Mouse (Mus musculus) liver, embryonic 11.5 days (tissue): ENCODE measurements around the gene Acp4. TPM values are rescaled to one million over a fixed set of nuclear protein-coding genes. Genes with fewer than 3 reads are reported as not detected.
"Not testable (repeated sequence)": the region's sequence is repeated elsewhere in the genome, so short reads cannot be mapped to it uniquely, and the experiment has no call there.

Experiments used
- ATAC-seq: fragments of 200-750 bp; cut with Nextera tagmentation; replicated peaks from 2 replicates; pipeline ENCODE4 v1.8.0; 2017; ENCODE audit warnings: moderate number of reproducible peaks, mild to moderate bottlenecking, moderate TSS enrichment, moderate library complexity; ENCODE audit not compliant: low FRiP score
- DNase-seq: peaks from one replicate; pipeline ENCODE4 v3.0.0-alpha.2; 2017; ENCODE audit warnings: low spot score
- H3K27ac ChIP-seq: fragments of 300-500 bp; sonication (generic); 2 replicates; pipeline ENCODE4 v1.5.1; 2014; ENCODE audit warnings: mild to moderate bottlenecking, low read depth, low read length, control low read depth
- H3K27me3 ChIP-seq: fragments of 300-500 bp; sonication (generic); replicated peaks from 2 replicates; pipeline ENCODE4 v1.6.1; 2014; ENCODE audit warnings: low read length, mixed read lengths; ENCODE audit not compliant: control insufficient read depth, insufficient read depth
- H3K36me3 ChIP-seq: fragments of 300-500 bp; sonication (generic); 2 replicates; pipeline ENCODE4 v1.6.1; 2014; ENCODE audit warnings: mild to moderate bottlenecking, low read length, moderate library complexity, mixed read lengths; ENCODE audit not compliant: control insufficient read depth, insufficient read depth
- H3K4me1 ChIP-seq: fragments of 300-500 bp; sonication (generic); replicated peaks from 2 replicates; pipeline ENCODE4 v1.6.1; 2014; ENCODE audit warnings: low read length, mixed read lengths; ENCODE audit not compliant: control insufficient read depth, insufficient read depth
- H3K4me2 ChIP-seq: fragments of 300-500 bp; sonication (generic); 2 replicates; pipeline ENCODE4 v1.6.1; 2014; ENCODE audit warnings: mild to moderate bottlenecking, control low read depth, moderate library complexity
- H3K4me3 ChIP-seq: fragments of 300-500 bp; sonication (generic); 2 replicates; pipeline ENCODE4 v1.5.1; 2014; ENCODE audit warnings: low read depth, low read length, control low read depth
- H3K9ac ChIP-seq: fragments of 300-500 bp; sonication (generic); 2 replicates; pipeline ENCODE4 v1.6.1; 2014; ENCODE audit warnings: low read depth, low read length, control low read depth
- H3K9me3 ChIP-seq: fragments of 300-500 bp; sonication (generic); 2 replicates; pipeline ENCODE4 v1.6.1; 2016; ENCODE audit warnings: low read length, inconsistent platforms, mixed read lengths; ENCODE audit not compliant: control insufficient read depth
- WGBS: fragments of 180-500 bp; shearing (Covaris S2); extraction: QIAGEN DNeasy Blood & Tissue Kit; methylation state at CpG from one replicate; pipeline ENCODE4 v1.1.7; 2014; 5-methylcytosine and 5-hydroxymethylcytosine counted together
- polyA plus RNA-seq: library from polyadenylated mRNA; unstranded; fragments of >200 nt; fragmentation: Nextera tagmentation; extraction: Ambion mirVana; gene quantifications from 2 replicates; pipeline ENCODE4 v1.2.1, GENCODE M21; 2014

The Acp4 gene
- polyA plus RNA-seq: not detected in 2 replicates

DNA sequence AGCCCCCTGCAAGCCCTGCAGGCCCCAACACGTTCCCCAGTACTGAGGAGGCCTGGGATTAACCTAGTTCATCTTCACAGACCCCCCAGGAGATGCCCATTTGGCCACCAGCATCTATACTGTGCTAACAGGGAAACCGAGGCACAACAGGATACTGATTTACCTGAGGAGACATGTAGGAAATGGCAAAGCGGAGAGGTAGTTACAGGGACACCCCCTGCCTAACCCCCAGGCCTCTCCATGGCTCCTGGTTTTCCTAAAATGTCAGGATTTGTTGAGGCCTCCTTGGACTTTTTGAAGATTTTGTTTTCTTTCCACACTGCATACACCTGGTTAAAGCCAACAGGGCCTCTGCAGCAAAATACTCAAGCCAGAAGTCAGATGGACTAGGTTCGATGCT is at the start of gene Acp4:
Acp4 (minus strand) TSS at position 101 of the 400 bp plus-strand sequence.
- DNase-seq: no peak
- 62% methylated on average over 4 of the region's 4 CpGs for WGBS
- Histone ChIP-seq H3K4me3 (no peak within 1 kb of the TSS), H3K4me1 (no peaks in the 10 kb centered on the region), H3K9me3 (no peaks in the 10 kb centered on the region), H3K27me3 (0 out of 2 replicates have a peak, but pooled peaks cover 2% of the 10 kb centered on the region), H3K27ac (no peak within 1 kb of the TSS), H3K4me2 (no peak within 1 kb of the TSS), H3K36me3 (peaks cover 13% of the 10 kb centered on the region), H3K9ac (no peak within 1 kb of the TSS)
- ATAC-seq: no peak

- Histone ChIP-seq H3K27ac (no peak within 1 kb of the TSS), H3K27me3 (peaks cover 45% of the 10 kb centered on the region), H3K4me2 (peak within 1 kb of the TSS; percentile 83)
These were observed 49.5 kb upstream of the Acp4 start, which contains the start of gene Clec11a for GRCm38 (mm10) chr7:44306516-44307240. Clec11a (minus strand) TSS chr7:44306902.

GRCm38 (mm10) chr7:44305686-44306085 is 48.5 kb upstream of the Acp4 start:
- H3K27me3 ChIP-seq: peaks cover 35% of the 10 kb centered on the region
- H3K9me3 ChIP-seq: no peaks in the 10 kb centered on the region
- H3K4me1 ChIP-seq: peaks cover 11% of the 10 kb centered on the region
- ATAC-seq (no peak; the same call in 1 of the 2 replicates), DNase-seq (no peak)
- H3K4me2 ChIP-seq: peak overlapping the region; percentile 83
- no peaks in the 10 kb centered on the region for H3K36me3 ChIP-seq
- H3K9ac ChIP-seq: peak overlapping the region; percentile 20; the same call in 1 of the 2 replicates
- 12% methylated on average over 16 of the region's 16 CpGs for WGBS
- H3K4me3 ChIP-seq: peak overlapping the region; percentile 33
- no peak overlapping the region for H3K27ac ChIP-seq

More at GRCm38 (mm10) chr7:44306516-44307240, 49.5 kb upstream of the Acp4 start, which contains the start of gene Clec11a:
- WGBS: 47% methylated on average over 6 of the region's 6 CpGs
- Histone ChIP-seq H3K36me3 (no peaks in the 10 kb centered on the region), H3K4me1 (peaks cover 20% of the 10 kb centered on the region), H3K9me3 (no peaks in the 10 kb centered on the region), H3K9ac (peak within 1 kb of the TSS; percentile 20; the same call in 1 of the 2 replicates), H3K4me3 (peak within 1 kb of the TSS; percentile 33)
- DNase-seq (no peak), ATAC-seq (no peak)

DNA sequence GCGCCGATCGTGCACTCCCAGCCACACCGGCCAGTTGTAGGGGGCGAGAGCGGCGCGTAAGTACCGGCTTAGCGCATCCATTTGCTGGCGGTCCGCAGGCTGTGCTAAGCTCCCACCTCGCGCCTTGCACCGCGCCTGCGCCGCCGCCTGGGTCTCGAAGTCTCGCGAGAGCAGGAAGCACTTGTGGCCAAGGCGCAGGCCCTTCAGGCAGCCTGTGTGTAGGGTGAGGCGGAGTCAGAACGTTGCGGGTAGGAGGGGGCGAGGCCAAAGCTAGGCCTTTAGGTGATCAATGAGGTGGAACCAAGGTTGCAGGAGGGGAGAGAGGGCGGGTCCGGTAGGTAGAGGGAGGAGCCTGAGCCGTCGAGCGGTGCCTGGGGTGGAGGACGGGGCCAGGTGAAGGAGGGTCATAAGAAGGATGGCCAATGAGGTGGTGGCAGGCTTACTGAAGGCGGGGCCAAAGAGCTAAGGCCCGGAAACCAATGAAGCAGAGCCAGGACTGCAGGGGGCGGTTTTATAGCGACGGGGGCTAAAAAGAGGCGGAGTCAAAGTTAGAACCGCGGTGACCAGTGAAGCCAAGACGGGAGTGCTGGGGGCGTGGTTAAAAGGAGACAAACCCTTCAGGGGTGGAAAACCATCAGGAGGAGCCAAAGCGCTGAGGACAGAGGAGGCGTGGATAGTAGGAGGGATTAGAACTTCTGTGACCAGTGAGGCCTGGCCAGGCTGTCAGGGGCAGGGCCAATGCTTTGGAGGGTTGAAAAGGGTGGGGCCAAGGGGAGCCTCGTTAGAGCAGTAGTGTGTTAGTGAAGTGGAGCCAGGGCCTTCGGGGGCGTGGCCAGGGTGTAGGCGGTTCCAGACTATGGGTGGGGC is 47.8 kb upstream of the Acp4 start:
- Histone ChIP-seq H3K9ac (peak overlapping the region; percentile 76), H3K27ac (peak overlapping the region; percentile 58), H3K27me3 (peaks cover 28% of the 10 kb centered on the region), H3K4me2 (peak overlapping the region; percentile 83), H3K9me3 (no peaks in the 10 kb centered on the region), H3K4me3 (peak overlapping the region; percentile 60), H3K4me1 (peaks cover 10% of the 10 kb centered on the region), H3K36me3 (no peaks in the 10 kb centered on the region)
- DNase-seq: peak; percentile 95
- 1% methylated on average over 49 of the region's 49 CpGs for WGBS
- ATAC-seq: peak; percentile 92

DNA sequence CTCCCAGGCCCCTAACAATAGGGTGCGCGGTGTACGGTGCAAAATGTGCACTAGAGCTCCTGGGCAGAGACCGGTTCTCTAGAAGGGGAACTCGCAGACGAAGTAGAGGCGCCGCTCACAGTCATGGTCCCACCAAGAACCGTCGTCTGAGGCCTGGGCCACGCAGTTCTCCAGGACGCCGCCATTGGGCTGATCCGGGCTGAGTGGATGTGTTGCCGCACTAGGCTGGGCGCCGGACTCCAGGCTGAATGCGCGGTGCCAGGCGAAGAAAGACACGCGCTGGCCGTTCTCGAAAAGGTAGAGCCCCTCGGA is 47.2 kb upstream of the Acp4 start:
- H3K9ac ChIP-seq: peak overlapping the region; percentile 76
- H3K27me3 ChIP-seq: peaks cover 22% of the 10 kb centered on the region
- H3K4me1 ChIP-seq: peaks cover 10% of the 10 kb centered on the region
- DNase-seq (no peak), ATAC-seq (peak; percentile 11)
- under 1% methylated on average over 25 of the region's 25 CpGs for WGBS
- H3K36me3 ChIP-seq: no peaks in the 10 kb centered on the region
- peak overlapping the region; percentile 58 for H3K27ac ChIP-seq
- peak overlapping the region; percentile 60 for H3K4me3 ChIP-seq
- H3K4me2 ChIP-seq: peak overlapping the region; percentile 83
- H3K9me3 ChIP-seq: no peaks in the 10 kb centered on the region

DNA sequence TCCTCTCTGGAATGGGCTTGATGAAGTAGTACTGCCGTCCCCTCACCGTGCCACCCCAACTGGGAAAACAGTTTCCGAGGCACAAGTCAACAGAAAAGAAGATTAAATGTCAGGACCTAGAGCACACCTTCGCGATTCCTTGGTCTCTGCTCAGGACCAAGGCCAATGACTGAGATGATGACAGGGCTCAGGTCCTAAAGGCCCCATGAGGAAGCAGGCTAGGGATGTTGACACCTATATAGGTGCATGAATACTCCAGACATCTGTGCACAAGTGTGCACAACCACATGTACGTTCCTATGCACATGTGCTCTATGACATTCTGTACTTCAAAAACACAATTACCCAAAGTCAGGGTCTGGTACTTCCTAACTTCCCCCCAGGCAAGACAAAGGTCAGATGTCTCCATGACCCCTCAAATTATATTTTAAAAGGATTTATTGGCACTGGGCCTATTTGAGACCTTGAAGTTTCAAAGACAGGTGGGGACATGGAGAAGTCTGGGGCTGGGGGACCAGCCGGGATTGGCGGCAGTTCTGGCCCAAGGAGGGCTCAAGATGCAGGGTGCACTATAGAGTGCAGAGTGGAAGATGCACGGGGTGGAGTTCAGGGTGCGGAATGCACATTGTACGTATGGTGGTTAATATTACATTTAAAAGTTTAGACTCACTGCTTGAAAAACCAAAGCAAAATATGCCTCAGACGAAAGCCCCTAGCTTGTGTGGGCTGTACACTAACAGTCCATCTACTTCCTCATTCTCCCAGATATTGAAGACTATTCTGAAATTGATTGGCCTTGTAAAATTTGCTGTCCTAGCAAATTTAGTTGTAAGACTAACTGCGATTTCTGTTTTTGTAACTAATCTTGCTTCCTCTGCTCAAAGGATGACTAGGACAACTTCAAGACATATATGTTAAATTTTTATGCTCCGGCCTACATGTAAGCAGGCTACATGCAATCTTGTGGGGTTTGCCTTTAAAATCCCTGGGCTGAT is 46.5 kb upstream of the Acp4 start:
- DNase-seq (no peak), ATAC-seq (no peak)
- H3K27me3 ChIP-seq: peaks cover 15% of the 10 kb centered on the region
- H3K4me3 ChIP-seq: peak overlapping the region; percentile 60
- peaks cover 10% of the 10 kb centered on the region for H3K4me1 ChIP-seq
- 83% methylated on average over 14 of the region's 14 CpGs for WGBS
- H3K4me2 ChIP-seq: peak overlapping the region; percentile 83
- H3K9ac ChIP-seq: peak overlapping the region; percentile 76
- no peaks in the 10 kb centered on the region for H3K36me3 ChIP-seq
- H3K9me3 ChIP-seq: no peaks in the 10 kb centered on the region
- H3K27ac ChIP-seq: no peak overlapping the region

DNA sequence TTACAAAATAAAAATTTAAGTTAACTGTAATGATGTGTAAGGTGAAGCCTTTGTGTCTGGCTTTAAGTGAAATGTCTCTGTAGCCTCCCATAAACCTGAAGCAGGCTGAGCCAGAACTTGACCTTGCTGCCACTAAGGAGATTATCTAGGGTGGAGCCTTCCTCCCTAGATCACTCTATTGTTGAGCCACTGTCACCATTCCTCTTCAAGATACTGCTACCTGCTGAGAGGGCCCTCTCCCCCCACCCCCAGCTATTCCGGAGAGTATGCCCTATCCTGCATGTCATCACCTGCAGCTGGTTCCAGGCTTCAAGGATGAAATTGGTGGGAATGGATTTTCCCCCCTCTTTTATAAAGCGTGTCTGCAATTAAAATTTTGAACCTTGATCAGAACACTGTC is 40.3 kb upstream of the Acp4 start:
- ATAC-seq, H3K36me3 ChIP-seq, H3K4me1 ChIP-seq, H3K4me2 ChIP-seq, H3K9ac ChIP-seq, H3K4me3 ChIP-seq, H3K27ac ChIP-seq, H3K9me3 ChIP-seq, H3K27me3 ChIP-seq, DNase-seq: not testable (repeated sequence)
- 70% methylated on average over 2 of the region's 2 CpGs for WGBS

DNA sequence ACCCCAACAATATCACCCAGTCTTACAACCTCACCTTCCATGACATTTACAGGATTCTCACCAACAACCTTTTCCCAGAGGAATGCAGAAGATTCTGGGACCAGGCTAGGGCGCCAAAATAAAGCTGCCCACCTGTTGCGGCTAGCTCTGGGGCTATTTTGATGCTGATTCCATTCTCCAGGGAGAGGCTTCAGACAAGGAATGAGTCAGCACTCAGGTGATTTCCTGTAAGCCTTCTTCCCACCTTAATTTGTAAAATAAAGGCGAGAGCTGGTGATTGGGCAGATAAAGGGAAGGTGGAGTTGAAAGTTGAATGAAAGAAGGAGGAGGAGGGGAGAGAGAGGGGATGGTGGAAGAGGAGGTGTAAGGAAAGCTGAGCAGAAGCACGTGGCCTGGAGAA is 34.2 kb upstream of the Acp4 start:
- 50% methylated on average over 4 of the region's 4 CpGs for WGBS
- DNase-seq (no peak), ATAC-seq (no peak)
- Histone ChIP-seq H3K4me1 (no peaks in the 10 kb centered on the region), H3K27ac (no peak overlapping the region), H3K9me3 (no peaks in the 10 kb centered on the region), H3K4me3 (no peak overlapping the region), H3K4me2 (no peak overlapping the region), H3K36me3 (no peaks in the 10 kb centered on the region), H3K9ac (no peak overlapping the region), H3K27me3 (no peaks in the 10 kb centered on the region)
